Mouse (Mus musculus) lung, postnatal 25 days (tissue): ENCODE measurements around the gene Ddx46.

Experiments used
- DNase-seq: peaks from one replicate; pipeline ENCODE4 v3.0.0; 2022; ENCODE audit warnings: low spot score

Gene Ddx46

GRCm38 (mm10) chr13:55721516-55721915 lies 86.7 kb downstream of the Ddx46 start:
- DNase-seq: no peak

GRCm38 (mm10) chr13:55721995-55722394 lies 87.2 kb downstream of the Ddx46 start:
- DNase-seq: no peak

GRCm38 (mm10) chr13:55726598-55727119 lies 91.8 kb downstream of the Ddx46 start:
- DNase-seq: no peak

GRCm38 (mm10) chr13:55727120-55727838 lies 92.5 kb downstream of the Ddx46 start, which contains the start of gene Pcbd2:
TSS of gene Pcbd2 (plus strand) at chr13:55727368.
- peak; percentile 87 for DNase-seq

DNA sequence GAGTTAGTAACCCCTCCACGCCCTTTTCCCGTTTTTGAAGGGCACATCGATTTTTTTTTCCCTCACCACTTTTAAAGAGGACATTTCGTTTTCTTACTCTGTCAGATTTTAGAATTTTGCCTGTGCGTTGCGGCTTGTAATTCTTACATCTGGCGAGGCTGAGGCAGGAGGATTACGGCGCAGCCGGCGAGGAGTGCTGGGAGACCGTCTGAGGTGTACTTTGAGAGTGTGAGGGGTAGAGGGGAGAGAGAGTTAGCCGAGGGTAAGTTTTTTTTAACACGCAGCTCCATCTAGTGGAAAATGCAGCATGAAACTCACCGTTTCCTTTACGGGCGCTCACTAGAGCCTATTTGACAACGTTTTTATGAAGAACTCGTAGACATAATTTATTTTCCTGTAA lies 93.0 kb downstream of the Ddx46 start:
- DNase-seq: peak; percentile 80

DNA sequence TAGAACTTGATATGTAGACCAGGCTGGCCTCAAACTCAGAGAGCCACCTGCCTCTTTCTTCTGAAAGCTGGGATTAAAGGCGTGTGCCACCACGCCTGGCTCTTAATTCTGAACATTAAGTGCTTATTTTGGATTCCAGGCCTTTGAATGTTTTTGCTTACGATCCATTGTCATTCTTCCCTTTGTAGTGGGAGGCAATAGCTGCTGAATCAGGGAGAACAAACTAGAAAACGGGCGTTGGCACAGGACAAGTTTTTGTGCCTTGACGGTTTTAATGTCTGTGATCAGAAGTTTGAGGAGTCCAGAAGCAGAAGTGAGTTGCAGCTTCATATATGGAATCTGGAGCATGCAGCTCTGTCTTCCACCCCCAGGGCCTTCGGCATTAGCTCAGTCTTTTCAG lies 95.9 kb downstream of the Ddx46 start:
- no peak for DNase-seq
